Mouse (Mus musculus) kidney, postnatal 25 days (tissue): ENCODE measurements around the gene Zfp846.

Experiments
- DNase-seq, 2 experiments: peaks; one replicate each; pipeline ENCODE4 v3.0.0; 2021; ENCODE audit warnings: mixed read lengths in 2 of 2

Gene Zfp846

DNA sequence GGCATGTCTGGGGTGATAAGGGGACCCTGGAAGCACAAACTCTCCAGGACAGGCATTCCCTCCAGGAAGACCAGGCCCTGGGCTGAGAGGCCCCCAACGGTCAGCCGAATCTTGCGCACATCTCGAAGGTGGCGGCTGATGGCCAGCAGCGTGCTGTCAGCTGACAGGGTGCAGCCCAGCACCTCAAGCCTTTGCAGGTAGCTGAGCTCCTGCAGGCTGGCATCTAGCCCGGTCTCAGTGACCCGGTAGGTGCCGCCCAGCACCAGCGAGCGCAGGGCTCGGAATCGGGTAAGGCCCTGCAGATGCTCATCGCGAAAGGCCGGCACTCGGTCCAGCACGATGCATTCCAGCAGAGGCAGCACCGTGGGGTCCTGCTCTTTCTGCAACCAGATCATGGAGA is 57.5 kb downstream of the Zfp846 start:
- DNase-seq = no peak

DNA sequence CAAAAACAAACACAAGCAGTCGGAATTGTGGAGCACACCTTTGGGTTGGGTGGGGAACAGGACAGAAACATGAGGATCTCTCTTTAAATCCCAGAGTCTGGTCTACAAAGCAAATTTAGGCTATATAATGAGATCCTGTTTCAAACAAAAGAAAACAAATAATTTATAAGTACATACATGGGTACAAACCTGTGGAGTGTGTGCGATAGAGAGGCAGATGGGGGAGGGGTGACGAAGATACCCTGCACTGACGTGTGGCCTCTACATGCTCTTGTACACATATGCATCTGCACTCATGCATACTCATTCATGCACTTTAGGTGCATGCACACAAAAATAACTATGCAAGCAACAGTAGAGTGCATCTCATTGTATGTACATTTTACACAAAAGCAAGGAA is 58.4 kb downstream of the Zfp846 start:
- DNase-seq = no peak

GRCm38 (mm10) chr9:20641501-20641900 is 60.4 kb downstream of the Zfp846 start:
- DNase-seq = no peak

- DNase-seq = peak; percentile 92 to 96
Observed at GRCm38 (mm10) chr9:20642101-20642895, 61.2 kb downstream of the Zfp846 start, which contains the start of gene Ubl5. Gene Ubl5 (plus strand): TSS chr9:20642878.

- DNase-seq = peak; percentile 87 to 94
Observed at GRCm38 (mm10) chr9:20642896-20643466, 61.9 kb downstream of the Zfp846 start.

GRCm38 (mm10) chr9:20643781-20644180 is 62.7 kb downstream of the Zfp846 start:
- no peak for DNase-seq

DNA sequence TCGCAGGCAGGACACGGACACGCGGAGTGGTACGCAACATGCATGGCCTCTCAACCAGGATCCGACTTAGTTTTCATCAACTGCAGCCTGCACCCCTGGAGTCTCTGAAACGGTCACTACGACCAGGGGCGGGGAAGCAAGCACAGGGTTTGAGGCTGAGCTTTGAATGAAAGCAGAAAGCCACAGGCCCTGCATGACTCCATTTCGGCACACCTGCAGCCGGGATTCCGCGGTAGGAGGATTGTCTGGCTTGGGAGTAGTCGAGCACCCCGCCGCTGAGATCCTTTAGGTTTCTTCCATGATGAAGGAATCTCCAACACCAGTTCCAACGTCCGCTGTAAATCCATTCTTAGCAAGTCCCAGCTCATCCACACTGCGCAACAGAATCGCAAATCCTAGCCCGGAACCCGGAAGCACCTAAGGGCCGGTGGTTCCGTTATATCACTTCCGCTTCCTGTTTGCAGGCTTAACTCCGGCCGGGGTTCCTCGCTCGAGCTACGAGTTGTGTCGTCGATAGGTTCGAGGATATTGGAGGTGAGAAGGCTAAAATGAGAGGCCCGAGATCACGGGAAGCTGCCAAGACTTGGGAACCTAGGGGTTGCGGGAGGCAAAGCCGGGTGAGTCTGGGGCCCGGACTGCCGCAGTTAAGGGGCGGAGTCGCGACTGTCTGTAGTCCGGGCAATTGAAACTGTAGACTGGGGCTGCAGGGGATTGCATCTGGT is 63.4 kb downstream of the Zfp846 start, which contains the start of gene Fbxl12:
TSS of gene Fbxl12 (minus strand) at position 408 of the 722 bp plus-strand sequence.
- peak; percentile 77 to 88 for DNase-seq

- DNase-seq = no peak
Observed at GRCm38 (mm10) chr9:20645121-20645520, 64.0 kb downstream of the Zfp846 start.

DNA sequence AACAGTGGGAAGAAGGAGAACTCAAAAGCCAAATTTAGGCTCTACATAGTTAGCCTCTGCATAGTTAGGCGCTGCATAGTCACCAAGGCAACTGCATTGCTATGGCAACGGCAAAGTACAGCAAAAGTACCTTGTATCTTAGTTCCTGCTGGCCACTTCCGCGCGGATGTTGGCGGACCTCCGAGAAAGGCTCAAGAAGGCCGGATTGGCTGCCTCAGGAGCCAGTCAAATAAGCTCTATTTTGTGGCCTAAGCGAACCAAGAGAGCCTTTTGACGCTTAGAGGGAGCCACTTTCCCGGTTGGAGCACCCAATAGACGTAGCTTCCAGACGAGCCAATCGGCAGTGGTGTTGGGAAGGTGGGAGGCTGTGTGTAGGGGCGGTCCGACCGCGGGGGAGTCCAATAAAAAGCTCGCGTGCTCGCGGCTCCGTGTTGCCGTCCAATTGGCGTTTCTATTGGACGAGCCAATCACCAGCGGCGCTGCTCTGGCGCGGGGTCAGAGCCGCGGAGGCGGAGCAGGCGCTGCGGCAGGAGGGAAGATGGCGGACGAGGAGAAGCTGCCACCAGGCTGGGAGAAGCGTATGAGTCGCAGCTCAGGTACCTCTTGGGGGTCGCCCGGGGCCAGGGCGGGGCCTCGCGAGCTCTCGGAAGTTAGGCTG is 70.6 kb downstream of the Zfp846 start, which contains the start of gene Pin1:
TSS of gene Pin1 (plus strand) at position 494 of the 658 bp plus-strand sequence.
- DNase-seq = peak; percentile 100

DNA sequence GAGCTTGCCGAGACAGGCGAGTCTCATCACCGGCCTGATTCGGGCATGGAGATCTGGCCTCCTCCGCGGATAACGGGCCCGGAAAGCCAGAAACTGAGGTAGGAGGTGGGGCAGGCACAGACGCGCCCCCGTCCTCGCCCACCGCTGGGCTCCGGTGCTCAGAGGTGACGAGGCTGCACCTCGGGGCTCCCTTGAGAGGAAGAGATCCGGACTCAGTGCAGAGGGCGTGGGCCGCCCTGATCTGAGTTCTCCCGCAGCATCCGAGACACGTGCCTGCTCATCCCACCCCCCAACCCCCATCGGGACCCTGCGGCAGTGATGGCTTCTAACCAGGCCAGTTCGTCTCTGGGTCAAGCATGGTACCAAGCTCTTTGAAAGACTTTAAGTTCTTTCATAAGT is 71.2 kb downstream of the Zfp846 start:
- DNase-seq = no peak

GRCm38 (mm10) chr9:20653859-20654258 is 72.8 kb downstream of the Zfp846 start:
- DNase-seq = no peak
